Mouse (Mus musculus) kidney, adult 2 months (tissue): ENCODE measurements around the gene Zranb2.

Experiments
- CTCF ChIP-seq: fragments of 200-500 bp; conservative IDR thresholded peaks from 2 replicates; pipeline ENCODE4 v1.5.1; 2011; ENCODE audit warnings: low read depth, mild to moderate bottlenecking, control low read depth, low read length, moderate library complexity, mixed read lengths; ENCODE audit not compliant: insufficient read depth, insufficient read length
- POLR2A ChIP-seq: fragments of 200-500 bp; IDR thresholded peaks from one replicate; pipeline ENCODE4 v1.6.1; 2011; ENCODE audit warnings: low read depth, low read length, control low read depth

GRCm38 (mm10) chr3:157534786-157535415 lies 941 bp downstream of the Zranb2 start:
- no peak for TF ChIP-seq CTCF
- TF ChIP-seq POLR2A = no peak
